Mouse (Mus musculus) ES-E14 (cell line): Measurements from ENCODE around the gene Pwp2.

Experiments
- CHD2 ChIP-seq: IDR thresholded peaks from 2 replicates; pipeline ENCODE4 v1.6.1; 2014; ENCODE audit warnings: mild to moderate bottlenecking, low read depth, low read length, inconsistent platforms
- MAFK ChIP-seq: IDR thresholded peaks from 2 replicates; pipeline ENCODE4 v1.6.1; 2014; ENCODE audit warnings: mild to moderate bottlenecking, low read depth, low read length, inconsistent platforms; ENCODE audit not compliant: insufficient read depth
- ZC3H11A ChIP-seq: IDR thresholded peaks from 2 replicates; pipeline ENCODE4 v1.6.1; 2012; ENCODE audit warnings: low read depth, mild to moderate bottlenecking, inconsistent platforms, low read length, borderline replicate concordance

- TF ChIP-seq ZC3H11A (no peak), MAFK (no peak), CHD2 (no peak)
Measured at GRCm38 (mm10) chr10:78228560-78228928, 43.6 kb upstream of the Pwp2 start.
